Mouse (Mus musculus) 3T3-L1 (cell line): ENCODE data around the gene Mtmr10.

Source experiments
- DNase-seq: peaks from one replicate; pipeline ENCODE4 v3.0.0-alpha.2; 2015; ENCODE audit warnings: low read depth, low spot score

Mtmr10 gene

GRCm38 (mm10) chr7:64371940-64372878, 84.8 kb downstream of the Mtmr10 start:
- DNase-seq: no peak

- no peak for DNase-seq
Measured at GRCm38 (mm10) chr7:64373147-64373829, 85.8 kb downstream of the Mtmr10 start.

GRCm38 (mm10) chr7:64373830-64374562, 86.5 kb downstream of the Mtmr10 start, which contains the start of gene Fan1:
Gene Fan1, minus strand, starts transcription at chr7:64374095.
- DNase-seq: peak; percentile 85
